Comparison of ENCODE assay signal across 10 mouse cellular contexts in the genomic region with DNA sequence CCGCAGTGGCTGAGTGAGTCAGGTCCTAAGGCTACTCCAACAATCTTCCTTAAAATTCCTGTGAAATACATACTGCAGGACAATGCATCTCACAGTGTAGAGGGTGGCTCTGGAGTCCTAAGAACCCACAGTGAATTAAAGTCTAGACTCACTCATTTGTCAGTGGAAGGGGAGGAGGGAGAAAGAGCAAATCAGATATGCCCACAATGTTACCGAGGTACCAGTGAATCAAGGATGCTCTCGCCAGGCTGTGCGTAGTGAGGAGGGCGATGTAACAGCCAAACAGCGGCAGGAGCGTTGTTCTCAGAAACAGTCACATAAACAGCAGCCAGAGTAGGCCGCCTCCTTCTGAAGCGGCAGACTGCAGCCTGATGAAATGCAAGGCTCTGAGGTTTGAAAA.
A peak's percentile ranks its signal among the peaks of the same experiment; 100 is the strongest.
DNase-seq lines count a peak whose midpoint lies in the region; ATAC-seq and TF ChIP-seq lines count a peak whose summit lies in the region.
"Had no signal": no experiment of that assay in that cellular context is flagged by ENCODE, and none has a peak within 500 bp of the region (broad histone marks: within the 10 kb centered on the region; RNA-seq: fewer than 3 reads in every experiment).

No protein-coding gene starts in this region.

- H3K27ac ChIP-seq in forebrain, embryonic 14.5 days (ENCODE audit: low read depth, low read length) = no peak overlapping the region
- H3K27ac ChIP-seq in forebrain, embryonic 10.5 days = no peak overlapping the region
- peak overlapping the region; percentile 44 for H3K27ac ChIP-seq in embryonic fibroblast, embryonic 13.5 days (ENCODE audit: insufficient read depth, low read length)
- 0 out of 2 replicates have a peak overlapping the region, but pooled peaks have one; percentile 35 for H3K27ac ChIP-seq in olfactory bulb, adult 2 months (ENCODE audit: insufficient read depth, low read depth, low read length)
- no peak overlapping the region for H3K27ac ChIP-seq in kidney, adult 2 months (ENCODE audit: insufficient read depth, low read depth, low read length)

- H3K36me3 ChIP-seq in forebrain, embryonic 14.5 days (ENCODE audit: control insufficient read depth, insufficient read depth, low read length) = no peaks in the 10 kb centered on the region
- no peaks in the 10 kb centered on the region for H3K36me3 ChIP-seq in forebrain, embryonic 10.5 days (replicated peaks)
- H3K36me3 ChIP-seq in kidney, adult 2 months (ENCODE audit: control insufficient read depth, insufficient read depth, low read length) = no peaks in the 10 kb centered on the region

- H3K9me3 ChIP-seq in forebrain, embryonic 14.5 days (replicated peaks; ENCODE audit: control insufficient read depth, low read length) = no peaks in the 10 kb centered on the region
- H3K9me3 ChIP-seq in forebrain, embryonic 10.5 days = no peaks in the 10 kb centered on the region

- H3K9ac ChIP-seq in forebrain, embryonic 14.5 days (ENCODE audit: low read length) = no peak overlapping the region

- DNase-seq in forebrain, embryonic 14.5 days (ENCODE audit: low spot score) = peak; percentile 35
- no peak for DNase-seq in forebrain, embryonic 10.5 days (ENCODE audit: extremely low spot score, low spot score)
- DNase-seq in layer of hippocampus, postnatal 36 days = peak; percentile 39 to 47
- no peak for DNase-seq in gastrocnemius, adult 8-10 months (ENCODE audit: low spot score in 2 of 2)
- no peak for DNase-seq in spleen, postnatal 10 days (ENCODE audit: low spot score in 2 of 2)
- DNase-seq in kidney, adult 2 months = no peak
- DNase-seq: thymus, adult 2 months had no signal

- no peak overlapping the region for H3K4me2 ChIP-seq in forebrain, embryonic 14.5 days (ENCODE audit: low read length)

- H3K4me3 ChIP-seq in forebrain, embryonic 14.5 days (ENCODE audit: low read depth, low read length) = no peak overlapping the region
- no peak overlapping the region for H3K4me3 ChIP-seq in forebrain, embryonic 10.5 days
- no peak overlapping the region for H3K4me3 ChIP-seq in embryonic fibroblast, embryonic 13.5 days (ENCODE audit: insufficient read depth, low read length)
- peak overlapping the region; percentile 28 for H3K4me3 ChIP-seq in olfactory bulb, adult 2 months (ENCODE audit: insufficient read depth, low read depth, low read length)
- no peak overlapping the region for H3K4me3 ChIP-seq in kidney, adult 2 months (ENCODE audit: insufficient read depth, low read depth, low read length)

- TF ChIP-seq POLR2A in embryonic fibroblast, embryonic 13.5 days (IDR thresholded peaks at IDR 0.05; ENCODE audit: low read depth, low read length) = no peak
- TF ChIP-seq POLR2A in olfactory bulb, adult 2 months (IDR thresholded peaks at IDR 0.05; ENCODE audit: insufficient read depth, low read depth, low read length) = no peak
- no peak for TF ChIP-seq POLR2A in kidney, adult 2 months (IDR thresholded peaks at IDR 0.05; ENCODE audit: low read depth, low read length)

- WGBS in forebrain, embryonic 14.5 days = 40% methylated on average over 9 of the region's 9 CpGs
- WGBS in forebrain, embryonic 10.5 days = 64% methylated on average over 9 of the region's 9 CpGs
- 24% methylated on average over 9 of the region's 9 CpGs for WGBS in olfactory bulb, adult 2 months
- 66% methylated on average over 9 of the region's 9 CpGs for WGBS in kidney, adult 2 months

- TF ChIP-seq CTCF in embryonic fibroblast, embryonic 13.5 days (IDR thresholded peaks at IDR 0.05; ENCODE audit: borderline replicate concordance, insufficient read depth, low read length) = no peak
- TF ChIP-seq CTCF in olfactory bulb, adult 2 months (IDR thresholded peaks at IDR 0.05; ENCODE audit: insufficient read depth, low read depth, low read length) = no peak
- no peak for TF ChIP-seq CTCF in kidney, adult 2 months (conservative IDR thresholded peaks at IDR 0.05; ENCODE audit: insufficient read depth, insufficient read length, low read depth, low read length)

- H3K4me1 ChIP-seq in forebrain, embryonic 14.5 days (ENCODE audit: control insufficient read depth, insufficient read depth, low read length) = no peaks in the 10 kb centered on the region
- H3K4me1 ChIP-seq in forebrain, embryonic 10.5 days = peaks cover 18% of the 10 kb centered on the region
- peaks cover 4% of the 10 kb centered on the region; the same call in 1 of the 2 replicates for H3K4me1 ChIP-seq in embryonic fibroblast, embryonic 13.5 days (ENCODE audit: control insufficient read depth, insufficient read depth, low read length)
- 0 out of 2 replicates have a peak, but pooled peaks cover 3% of the 10 kb centered on the region for H3K4me1 ChIP-seq in olfactory bulb, adult 2 months (ENCODE audit: control insufficient read depth, insufficient read depth, low read length)
- H3K4me1 ChIP-seq in kidney, adult 2 months (ENCODE audit: control insufficient read depth, insufficient read depth, low read length) = no peaks in the 10 kb centered on the region

- ATAC-seq in forebrain, embryonic 14.5 days = peak; percentile 44

- H3K27me3 ChIP-seq in forebrain, embryonic 14.5 days (replicated peaks; ENCODE audit: control insufficient read depth, insufficient read depth, low read length) = no peaks in the 10 kb centered on the region
- no peaks in the 10 kb centered on the region for H3K27me3 ChIP-seq in forebrain, embryonic 10.5 days (ENCODE audit: poor library complexity, severe bottlenecking)
- no peaks in the 10 kb centered on the region for H3K27me3 ChIP-seq in kidney, adult 2 months (replicated peaks; ENCODE audit: control insufficient read depth, insufficient read depth, low read length)
- H3K27me3 ChIP-seq: CH12.LX had no signal

Comparison
In these comparisons a context has a peak if more than half of its experiments do, and no peak if none do; other contexts are left out.
1. DNase-seq: peak in forebrain, embryonic 14.5 days (single experiment) and layer of hippocampus, postnatal 36 days (2 of 2); none in forebrain, embryonic 10.5 days (single experiment), gastrocnemius, adult 8-10 months (0 of 2), spleen, postnatal 10 days (0 of 2) and kidney, adult 2 months (single experiment).
2. H3K27ac ChIP-seq: peak in embryonic fibroblast, embryonic 13.5 days (single experiment) and olfactory bulb, adult 2 months (single experiment); none in forebrain, embryonic 14.5 days (single experiment), forebrain, embryonic 10.5 days (single experiment) and kidney, adult 2 months (single experiment).